In genomic region chr2:4018431-4018876, GRCm38 (mm10) we compare ENCODE assay signal across 8 mouse cellular contexts. TPM values are rescaled to one million over a fixed set of nuclear protein-coding genes. Genes with fewer than 3 reads are reported as not detected.
DNase-seq lines count a peak whose midpoint lies in the region; ATAC-seq and TF ChIP-seq lines count a peak whose summit lies in the region.

No protein-coding gene starts in this region.

- no peaks in the 10 kb centered on the region for H3K27me3 ChIP-seq in heart, embryonic 10.5 days (ENCODE audit: insufficient read depth, poor library complexity, severe bottlenecking)
- H3K27me3 ChIP-seq in cerebellum, adult 2 months (ENCODE audit: control insufficient read depth, insufficient read depth, low read length) = no peaks in the 10 kb centered on the region
- no peaks in the 10 kb centered on the region for H3K27me3 ChIP-seq in neural tube, embryonic 11.5 days (ENCODE audit: control insufficient read depth, insufficient read depth, low read length)

- H3K4me2 ChIP-seq in neural tube, embryonic 11.5 days (ENCODE audit: low read depth) = 0 out of 2 replicates have a peak overlapping the region, but pooled peaks have one; percentile 13

- H3K4me3 ChIP-seq in heart, embryonic 10.5 days = 0 out of 2 replicates have a peak overlapping the region, but pooled peaks have one; percentile 20
- H3K4me3 ChIP-seq in cerebellum, adult 2 months (replicated peaks; ENCODE audit: insufficient read depth, low read depth, low read length) = peak overlapping the region; percentile 52
- no peak overlapping the region for H3K4me3 ChIP-seq in neural tube, embryonic 11.5 days (ENCODE audit: low read depth, low read length)

- peak overlapping the region; percentile 26; the same call in 1 of the 2 replicates for H3K9ac ChIP-seq in neural tube, embryonic 11.5 days (ENCODE audit: low read length)

- peak; percentile 75 for ATAC-seq in neural tube, embryonic 11.5 days (ENCODE audit: insufficient read depth, low FRiP score, low TSS enrichment)

- no peaks in the 10 kb centered on the region for H3K36me3 ChIP-seq in heart, embryonic 10.5 days
- no peaks in the 10 kb centered on the region for H3K36me3 ChIP-seq in neural tube, embryonic 11.5 days (ENCODE audit: control insufficient read depth, insufficient read depth, low read length)

- DNase-seq in heart, embryonic 10.5 days (ENCODE audit: low spot score) = no peak
- DNase-seq in heart, adult 11 months = no peak
- DNase-seq in cerebellum, adult 2 months = peak in 1 of 2 experiments; percentile 26
- peak; percentile 55 for DNase-seq in forelimb bud, embryonic 11.5 days (ENCODE audit: low read depth, low spot score)
- peak; percentile 45 to 55 for DNase-seq in layer of hippocampus, postnatal 14 days (ENCODE audit: low spot score in 2 of 2)
- peak; percentile 58 for DNase-seq in neural tube, embryonic 11.5 days (ENCODE audit: low spot score)
- no peak for DNase-seq in urinary bladder, postnatal 14 days (ENCODE audit: low spot score)
- DNase-seq in natural killer cell, adult 2 months (ENCODE audit: low spot score in 2 of 2) = no peak

- H3K27ac ChIP-seq in heart, embryonic 10.5 days = 0 out of 2 replicates have a peak overlapping the region, but pooled peaks have one; percentile 52
- no peak overlapping the region for H3K27ac ChIP-seq in cerebellum, adult 2 months (ENCODE audit: insufficient read depth, low read length)
- H3K27ac ChIP-seq in neural tube, embryonic 11.5 days (ENCODE audit: low read depth, low read length) = 0 out of 2 replicates have a peak overlapping the region, but pooled peaks have one; percentile 6

- peaks cover 13% of the 10 kb centered on the region for H3K4me1 ChIP-seq in heart, embryonic 10.5 days
- no peaks in the 10 kb centered on the region for H3K4me1 ChIP-seq in cerebellum, adult 2 months (ENCODE audit: control insufficient read depth, insufficient read depth, low read length)
- H3K4me1 ChIP-seq in neural tube, embryonic 11.5 days (ENCODE audit: control insufficient read depth, insufficient read depth, low read length) = no peaks in the 10 kb centered on the region

- no peak for TF ChIP-seq POLR2A in cerebellum, adult 2 months (IDR thresholded peaks at IDR 0.05; ENCODE audit: borderline replicate concordance, insufficient read depth, low read length)

- no peaks in the 10 kb centered on the region for H3K9me3 ChIP-seq in heart, embryonic 10.5 days
- H3K9me3 ChIP-seq in neural tube, embryonic 11.5 days (ENCODE audit: control insufficient read depth, low read length) = no peaks in the 10 kb centered on the region

- TF ChIP-seq CTCF in cerebellum, adult 2 months (IDR thresholded peaks at IDR 0.05; ENCODE audit: borderline replicate concordance, insufficient read depth, low read depth, low read length) = no peak

- WGBS in heart, embryonic 10.5 days = 44% methylated on average over 11 of the region's 11 CpGs
- 32% methylated on average over 11 of the region's 11 CpGs for WGBS in cerebellum, adult 2 months
- 31% methylated on average over 11 of the region's 11 CpGs for WGBS in neural tube, embryonic 11.5 days

RNA-seq across cellular contexts. Expression of gene Frmd4a, which starts 0.9 kb away (rescaled TPM):
- polyA plus RNA-seq in heart, embryonic 10.5 days (2016; fragmentation: Nextera tagmentation; extraction: Ambion mirVana) = 19.4 and 29.4 TPM in 2 replicates
- polyA plus RNA-seq in cerebellum, adult 2 months (2012; rRNA removed) = 32.9 and 33.6 TPM in 2 replicates
- total RNA-seq in layer of hippocampus, postnatal 14 days (2021) = 100 to 1,000 TPM; 115 to 121 TPM
- 44.5 and 46.3 TPM in 2 replicates for polyA plus RNA-seq in neural tube, embryonic 11.5 days (2014; fragmentation: Nextera tagmentation; extraction: Ambion mirVana)

Comparison
In these comparisons a context has a peak if more than half of its experiments do, and no peak if none do; other contexts are left out.
1. DNase-seq: peak in forelimb bud, embryonic 11.5 days (single experiment), layer of hippocampus, postnatal 14 days (2 of 2) and neural tube, embryonic 11.5 days (single experiment); none in heart, embryonic 10.5 days (single experiment), heart, adult 11 months (single experiment), urinary bladder, postnatal 14 days (single experiment) and natural killer cell, adult 2 months (0 of 2).